Mouse (Mus musculus): ENCODE data around the gene Wbp2nl. TPM values are rescaled to one million over a fixed set of nuclear protein-coding genes. Genes with fewer than 3 reads are reported as not detected.

The Wbp2nl gene
- polyA plus RNA-seq, 1 experiment from 2014 or later = 0.13 TPM

DNA sequence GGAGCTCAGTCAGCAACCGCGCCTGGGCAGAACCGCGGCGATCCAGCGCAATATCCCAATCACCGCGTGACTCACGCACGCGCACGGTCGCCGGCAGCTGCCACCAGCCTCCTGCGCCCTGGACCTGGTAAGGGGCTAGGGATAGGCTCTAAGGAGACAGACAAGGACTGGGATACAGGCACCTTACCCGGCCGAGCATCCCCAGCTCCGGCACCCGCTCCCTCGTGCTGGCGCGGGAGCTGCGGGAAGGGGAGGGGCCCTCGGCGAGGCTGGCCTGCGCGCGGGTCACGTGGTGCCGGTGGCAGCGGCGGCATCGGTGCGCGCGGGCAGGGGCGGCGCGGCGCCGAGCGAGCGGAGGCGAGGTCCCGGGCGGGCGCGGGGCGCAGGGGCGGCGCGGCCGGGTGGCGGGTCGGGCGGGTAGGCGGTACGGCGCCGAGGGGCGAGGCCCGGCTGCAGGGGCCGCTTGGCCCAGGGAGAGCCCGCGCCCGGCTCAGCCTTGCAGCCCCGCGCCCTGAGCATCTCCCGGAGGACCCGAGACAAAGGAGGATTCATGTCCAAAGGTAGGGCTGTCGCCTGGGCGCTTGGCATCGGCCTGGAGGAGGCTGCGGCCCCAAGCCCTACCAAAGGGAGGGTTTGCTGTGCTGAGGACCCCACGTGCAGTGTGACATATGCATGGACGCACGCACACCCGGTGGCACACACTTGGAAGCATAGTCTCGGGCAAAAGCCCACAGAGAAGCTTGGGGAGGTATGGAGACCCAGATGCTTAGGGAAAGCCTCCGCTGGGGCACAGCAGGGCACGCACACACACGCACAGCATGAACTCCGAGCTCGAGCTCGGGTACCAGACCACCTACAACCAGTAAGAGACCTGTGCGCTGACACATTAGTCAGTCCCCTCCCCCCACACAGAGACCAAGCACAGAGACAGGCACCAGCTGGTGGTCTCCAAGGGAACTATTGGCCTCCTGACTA lies 23.5 kb upstream of the Wbp2nl start:
- Histone ChIP-seq H3K4me3 (replicated peaks) (peak overlapping the region; percentile 53), H3K27me3 (replicated peaks) (peaks cover 55% of the 10 kb centered on the region), H3K4me2 (replicated peaks) (peak overlapping the region; percentile 97), H3K9me3 (no peaks in the 10 kb centered on the region), H3K27ac (0 out of 2 replicates have a peak overlapping the region, but pooled peaks have one; percentile 3), H3K36me3 (no peaks in the 10 kb centered on the region), H3K9ac (peak overlapping the region; percentile 43), H3K4me1 (replicated peaks) (peaks cover 10% of the 10 kb centered on the region; the same call in 1 of the 2 replicates)
- WGBS = 1% methylated on average over 61 of the region's 86 CpGs
- ATAC-seq = peak; percentile 46

DNA sequence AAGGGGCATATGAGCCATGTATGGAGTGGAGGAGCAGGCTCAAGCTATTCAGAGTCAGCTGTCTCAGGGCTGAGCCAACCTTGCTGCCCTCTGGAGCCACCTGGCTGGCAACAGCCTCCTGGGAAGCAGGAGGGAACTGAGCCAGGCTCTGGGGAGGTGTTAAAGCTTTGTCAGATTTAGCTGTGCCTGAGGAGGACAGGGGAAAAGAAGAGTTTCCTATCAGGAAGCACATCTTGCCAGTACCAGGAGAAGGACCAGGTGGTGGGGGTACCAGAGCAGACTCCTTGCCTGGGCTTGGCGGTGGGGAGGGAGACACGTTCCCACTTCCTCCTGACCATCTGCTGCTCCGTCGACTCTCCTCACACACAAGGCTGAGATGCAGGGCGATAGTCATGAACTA lies 21.2 kb upstream of the Wbp2nl start:
- Histone ChIP-seq H3K9me3 (no peaks in the 10 kb centered on the region), H3K4me1 (replicated peaks) (peaks cover 10% of the 10 kb centered on the region; the same call in 1 of the 2 replicates), H3K27me3 (replicated peaks) (peaks cover 43% of the 10 kb centered on the region), H3K4me3 (replicated peaks) (no peak overlapping the region), H3K9ac (no peak overlapping the region), H3K36me3 (no peaks in the 10 kb centered on the region), H3K27ac (no peak overlapping the region), H3K4me2 (replicated peaks) (no peak overlapping the region)
- no peak for ATAC-seq
- 67% methylated on average over 5 of the region's 5 CpGs for WGBS

DNA sequence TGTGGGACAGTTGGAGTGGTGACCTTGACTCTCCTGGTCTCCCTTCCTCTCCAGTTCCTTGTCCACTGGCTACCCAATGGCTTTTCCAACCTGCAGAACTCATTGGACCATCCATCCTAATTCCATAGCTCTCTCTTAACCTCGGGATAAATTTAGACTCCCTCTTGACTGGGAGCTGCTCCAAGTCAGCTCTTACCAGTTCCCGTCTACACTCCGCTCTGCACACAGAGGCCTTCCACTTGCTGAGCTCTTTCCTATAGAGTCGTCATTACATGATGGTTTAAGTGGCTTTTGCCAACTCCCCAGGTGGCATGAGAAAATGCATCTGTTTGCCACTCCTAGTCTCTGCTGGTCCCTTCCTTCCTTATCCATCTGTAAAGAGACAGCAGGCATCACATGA lies 18.1 kb upstream of the Wbp2nl start:
- ATAC-seq = no peak
- no peaks in the 10 kb centered on the region for H3K9me3 ChIP-seq
- H3K4me2 ChIP-seq (replicated peaks) = no peak overlapping the region
- H3K4me3 ChIP-seq (replicated peaks) = no peak overlapping the region
- H3K27ac ChIP-seq = no peak overlapping the region
- no peak overlapping the region for H3K9ac ChIP-seq
- H3K4me1 ChIP-seq (replicated peaks) = peaks cover 7% of the 10 kb centered on the region; the same call in 1 of the 2 replicates
- H3K36me3 ChIP-seq = no peaks in the 10 kb centered on the region
- WGBS = 80% methylated on average over 4 of the region's 4 CpGs
- H3K27me3 ChIP-seq (replicated peaks) = peaks cover 15% of the 10 kb centered on the region

DNA sequence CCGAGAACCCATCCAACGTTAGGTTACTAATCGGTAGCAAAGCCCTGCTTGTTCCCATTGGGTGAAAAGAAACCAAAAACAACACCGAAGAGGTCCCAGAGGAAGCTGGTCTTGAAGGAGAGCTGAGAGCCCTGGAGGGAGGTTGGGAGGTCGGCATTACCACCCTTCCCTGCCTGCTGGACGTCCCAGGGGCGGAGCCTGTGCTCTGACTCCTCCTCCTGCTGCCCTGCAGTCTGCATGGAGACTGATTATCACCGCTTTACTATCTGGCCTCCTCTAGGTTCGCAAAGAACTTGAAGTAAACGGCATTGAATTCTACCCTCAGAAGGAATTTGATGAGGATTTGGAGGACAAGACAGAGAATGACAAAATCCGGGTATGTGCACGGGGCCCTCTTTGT lies 12.6 kb upstream of the Wbp2nl start:
- 63% methylated on average over 12 of the region's 12 CpGs for WGBS
- ATAC-seq = no peak
- no peaks in the 10 kb centered on the region for H3K4me1 ChIP-seq (replicated peaks)

DNA sequence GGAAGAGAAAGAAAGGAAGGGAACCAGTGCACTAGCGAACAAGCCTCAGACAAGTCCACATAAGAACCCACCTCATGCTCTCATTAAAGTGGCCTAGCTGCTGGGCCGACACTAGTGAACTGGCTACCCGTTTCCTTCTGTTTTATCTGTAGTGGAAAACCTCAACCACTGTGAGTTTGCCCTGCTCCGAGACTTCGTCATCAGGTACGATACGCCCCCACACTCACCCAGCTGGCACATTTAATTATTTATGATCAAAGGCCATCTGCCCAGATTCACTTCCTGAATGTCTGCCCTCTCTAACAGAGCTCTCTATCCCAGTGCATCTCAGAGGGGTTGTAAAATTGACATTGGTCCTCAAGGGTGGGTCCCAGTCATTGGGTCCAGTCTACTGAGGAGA lies 8.5 kb upstream of the Wbp2nl start:
- Histone ChIP-seq H3K4me2 (replicated peaks) (no peak overlapping the region), H3K9me3 (no peaks in the 10 kb centered on the region), H3K4me3 (replicated peaks) (no peak overlapping the region), H3K27me3 (replicated peaks) (no peaks in the 10 kb centered on the region), H3K27ac (no peak overlapping the region), H3K9ac (no peak overlapping the region), H3K36me3 (no peaks in the 10 kb centered on the region), H3K4me1 (replicated peaks) (peaks cover 12% of the 10 kb centered on the region)
- ATAC-seq = no peak
- WGBS = 83% methylated on average over 7 of the region's 7 CpGs

More for the DNA sequence above, 12.6 kb upstream of the Wbp2nl start:
- H3K9ac ChIP-seq = no peak overlapping the region
- no peak overlapping the region for H3K4me2 ChIP-seq (replicated peaks)
- H3K4me3 ChIP-seq (replicated peaks) = no peak overlapping the region
- no peaks in the 10 kb centered on the region for H3K27me3 ChIP-seq (replicated peaks)
- no peak overlapping the region for H3K27ac ChIP-seq
- H3K9me3 ChIP-seq = no peaks in the 10 kb centered on the region
- H3K36me3 ChIP-seq = no peaks in the 10 kb centered on the region

DNA sequence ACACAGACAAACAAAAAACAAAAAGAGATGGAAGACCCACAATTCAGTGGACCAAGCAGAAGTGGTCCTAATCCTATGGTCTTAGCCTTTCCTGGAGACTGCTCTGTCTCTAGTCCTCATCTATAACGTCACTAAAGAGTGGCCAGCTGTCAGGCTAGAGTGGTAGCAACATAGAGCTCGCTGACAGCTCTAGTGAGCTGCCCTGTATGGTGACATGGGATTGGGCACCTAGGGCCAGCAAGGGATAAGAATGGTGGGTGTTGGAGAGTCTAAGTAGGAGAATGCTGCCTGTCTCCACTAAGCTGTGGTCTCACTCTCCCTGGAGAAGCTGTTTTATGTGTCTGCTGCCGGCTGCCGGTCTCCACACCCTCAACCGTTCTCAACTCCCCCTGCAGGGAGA lies 5.9 kb upstream of the Wbp2nl start:
- H3K9me3 ChIP-seq = no peaks in the 10 kb centered on the region
- H3K4me3 ChIP-seq (replicated peaks) = no peak overlapping the region
- no peak for ATAC-seq
- peak overlapping the region; percentile 50 for H3K4me2 ChIP-seq (replicated peaks)
- no peaks in the 10 kb centered on the region for H3K27me3 ChIP-seq (replicated peaks)
- no peaks in the 10 kb centered on the region for H3K36me3 ChIP-seq
- H3K9ac ChIP-seq = no peak overlapping the region
- no peak overlapping the region for H3K27ac ChIP-seq
- 16% methylated on average over 5 of the region's 5 CpGs for WGBS
- H3K4me1 ChIP-seq (replicated peaks) = peaks cover 12% of the 10 kb centered on the region

GRCm38 (mm10) chr15:82293271-82293711 lies 5.5 kb upstream of the Wbp2nl start:
- ATAC-seq = peak; percentile 53
- H3K9me3 ChIP-seq = no peaks in the 10 kb centered on the region
- no peaks in the 10 kb centered on the region for H3K36me3 ChIP-seq
- no peaks in the 10 kb centered on the region for H3K27me3 ChIP-seq (replicated peaks)
- no peak overlapping the region for H3K27ac ChIP-seq
- 5% methylated on average over 7 of the region's 7 CpGs for WGBS
- H3K4me2 ChIP-seq (replicated peaks) = peak overlapping the region; percentile 50
- H3K4me3 ChIP-seq (replicated peaks) = no peak overlapping the region
- no peak overlapping the region for H3K9ac ChIP-seq
- H3K4me1 ChIP-seq (replicated peaks) = peaks cover 12% of the 10 kb centered on the region

DNA sequence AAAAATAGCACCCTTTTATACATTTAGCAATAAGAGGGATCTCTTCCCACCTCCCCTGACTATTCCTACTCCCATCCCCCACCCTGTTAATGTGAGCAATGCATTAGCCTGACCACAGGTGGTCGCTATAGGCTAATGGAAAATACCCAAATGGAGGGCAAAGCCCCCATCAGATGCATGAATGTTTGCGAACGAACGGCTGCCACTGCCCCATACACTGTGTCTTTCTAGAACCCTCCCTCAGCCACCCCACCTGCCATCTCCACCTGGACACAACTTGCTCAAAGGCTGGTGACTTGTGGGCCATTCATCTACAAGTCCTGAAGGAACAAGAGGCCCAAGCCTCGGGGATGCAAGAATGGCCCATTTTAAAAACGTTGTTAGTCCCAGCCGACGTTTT lies 4.7 kb upstream of the Wbp2nl start:
- H3K27ac ChIP-seq = no peak overlapping the region
- no peaks in the 10 kb centered on the region for H3K9me3 ChIP-seq
- no peak overlapping the region for H3K4me2 ChIP-seq (replicated peaks)
- no peak overlapping the region for H3K9ac ChIP-seq
- ATAC-seq = no peak
- no peak overlapping the region for H3K4me3 ChIP-seq (replicated peaks)
- peaks cover 12% of the 10 kb centered on the region for H3K4me1 ChIP-seq (replicated peaks)
- no peaks in the 10 kb centered on the region for H3K36me3 ChIP-seq
- no peaks in the 10 kb centered on the region for H3K27me3 ChIP-seq (replicated peaks)
- WGBS = 40% methylated on average over 8 of the region's 8 CpGs

DNA sequence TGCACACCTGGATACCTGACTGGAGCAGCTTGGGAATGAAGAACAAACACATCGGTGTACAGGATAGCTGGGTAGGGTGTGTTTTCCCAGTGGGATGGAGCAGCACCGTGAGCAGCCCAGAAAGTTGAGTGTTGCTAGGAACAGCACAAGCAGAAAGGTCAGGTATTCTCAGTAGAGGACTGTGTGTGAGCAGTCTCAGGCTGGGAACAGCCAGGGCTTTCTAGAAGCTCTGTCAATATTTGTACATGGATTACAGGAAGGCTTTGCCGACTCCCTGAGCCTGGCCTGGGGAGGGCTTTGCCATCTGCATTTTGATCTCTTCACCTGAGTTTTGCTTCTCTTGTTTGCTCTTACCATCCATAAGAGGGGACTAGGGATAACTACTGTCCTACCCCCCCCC lies 8.4 kb downstream of the Wbp2nl start:
- Histone ChIP-seq H3K4me2 (replicated peaks) (no peak overlapping the region), H3K4me3 (replicated peaks) (no peak overlapping the region), H3K9ac (no peak overlapping the region), H3K36me3 (no peaks in the 10 kb centered on the region), H3K4me1 (replicated peaks) (no peaks in the 10 kb centered on the region; the same call in 1 of the 2 replicates), H3K27me3 (replicated peaks) (no peaks in the 10 kb centered on the region), H3K27ac (no peak overlapping the region), H3K9me3 (no peaks in the 10 kb centered on the region)
- WGBS = 70% methylated on average over 3 of the region's 3 CpGs
- peak; percentile 82 for ATAC-seq

DNA sequence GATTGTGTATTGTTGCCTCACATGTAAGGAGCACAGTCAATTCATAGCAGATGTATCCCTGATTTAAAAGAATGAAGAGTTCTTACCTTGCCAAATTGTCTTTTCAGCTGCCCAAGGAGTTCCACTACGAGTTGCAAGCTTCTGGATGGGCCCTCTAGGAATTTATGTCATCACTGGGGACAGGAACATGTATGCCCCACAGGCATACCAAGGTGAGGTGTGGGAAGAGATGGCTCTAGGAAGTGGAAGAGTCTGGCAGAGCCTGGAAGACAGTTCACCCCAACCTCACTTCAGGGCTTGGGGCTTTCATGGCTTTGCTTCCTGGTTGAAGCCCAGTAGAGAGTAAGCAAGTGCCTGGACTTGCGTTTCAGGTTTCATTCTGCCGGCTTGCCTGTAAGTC lies 9.7 kb downstream of the Wbp2nl start:
- H3K36me3 ChIP-seq = no peaks in the 10 kb centered on the region
- H3K9me3 ChIP-seq = no peaks in the 10 kb centered on the region
- no peak for ATAC-seq
- no peak overlapping the region for H3K27ac ChIP-seq
- WGBS = 49% methylated on average over 3 of the region's 3 CpGs
- H3K9ac ChIP-seq = no peak overlapping the region
- no peaks in the 10 kb centered on the region; the same call in 1 of the 2 replicates for H3K4me1 ChIP-seq (replicated peaks)
- no peak overlapping the region for H3K4me3 ChIP-seq (replicated peaks)
- H3K4me2 ChIP-seq (replicated peaks) = no peak overlapping the region
- no peaks in the 10 kb centered on the region for H3K27me3 ChIP-seq (replicated peaks)

GRCm38 (mm10) chr15:82317839-82318238 lies 19.1 kb downstream of the Wbp2nl start:
- no peak for ATAC-seq
- Histone ChIP-seq H3K9ac (no peak overlapping the region), H3K27ac (no peak overlapping the region), H3K4me1 (replicated peaks) (no peaks in the 10 kb centered on the region), H3K4me3 (replicated peaks) (no peak overlapping the region), H3K27me3 (replicated peaks) (no peaks in the 10 kb centered on the region), H3K9me3 (no peaks in the 10 kb centered on the region), H3K4me2 (replicated peaks) (no peak overlapping the region), H3K36me3 (no peaks in the 10 kb centered on the region)
- 78% methylated on average over 6 of the region's 6 CpGs for WGBS

DNA sequence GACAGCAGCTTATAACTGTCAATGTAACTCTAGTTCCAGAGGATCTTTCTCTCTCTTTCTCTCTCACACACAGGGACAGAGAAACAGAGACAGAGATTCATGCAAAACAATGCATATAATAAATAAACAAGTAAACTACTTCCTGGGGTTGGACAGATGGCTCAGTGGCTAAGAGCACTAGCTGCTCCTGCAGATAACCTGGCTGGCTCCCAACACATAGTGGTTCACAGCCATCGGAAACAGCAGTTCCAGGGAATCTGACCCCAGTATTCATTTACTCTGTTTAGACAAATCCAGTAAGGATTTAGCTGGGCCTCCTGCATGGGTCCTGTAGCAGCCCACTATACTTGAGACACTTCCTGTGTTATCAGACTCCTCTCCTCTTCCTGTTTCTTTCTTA lies 20.9 kb downstream of the Wbp2nl start:
- no peak for ATAC-seq

GRCm38 (mm10) chr15:82322195-82322594 lies 23.4 kb downstream of the Wbp2nl start:
- no peaks in the 10 kb centered on the region for H3K36me3 ChIP-seq
- H3K4me1 ChIP-seq (replicated peaks) = 0 out of 2 replicates have a peak, but pooled peaks cover 3% of the 10 kb centered on the region
- no peak for ATAC-seq
- no peak overlapping the region for H3K4me2 ChIP-seq (replicated peaks)
- H3K9ac ChIP-seq = no peak overlapping the region
- H3K27ac ChIP-seq = no peak overlapping the region
- 71% methylated on average over 8 of the region's 8 CpGs for WGBS
- no peak overlapping the region for H3K4me3 ChIP-seq (replicated peaks)
- no peaks in the 10 kb centered on the region for H3K27me3 ChIP-seq (replicated peaks)
- H3K9me3 ChIP-seq = no peaks in the 10 kb centered on the region

More for the DNA sequence above, 20.9 kb downstream of the Wbp2nl start:
- Histone ChIP-seq H3K36me3 (no peaks in the 10 kb centered on the region), H3K4me3 (replicated peaks) (no peak overlapping the region), H3K9ac (no peak overlapping the region), H3K4me2 (replicated peaks) (no peak overlapping the region), H3K27ac (no peak overlapping the region), H3K9me3 (no peaks in the 10 kb centered on the region), H3K4me1 (replicated peaks) (no peaks in the 10 kb centered on the region), H3K27me3 (replicated peaks) (no peaks in the 10 kb centered on the region)
- WGBS = 29% methylated on average over 1 of the region's 1 CpGs
